Mouse (Mus musculus): ENCODE results near the gene Dgcr6.
A peak's percentile ranks its signal among the peaks of the same experiment; 100 is the strongest.
"Not testable (repeated sequence)": the region's sequence is repeated elsewhere in the genome, so short reads cannot be mapped to it uniquely, and the experiment has no call there.

The Dgcr6 gene

GRCm38 (mm10) chr16:18052731-18053202, at the start of gene Dgcr6:
Gene Dgcr6 (plus strand): TSS chr16:18052860.
- peak; percentile 60 for DNase-seq (ENCODE audit: low spot score)

- DNase-seq (ENCODE audit: low spot score), result no peak
Measured at GRCm38 (mm10) chr16:18004589-18004988, 48.1 kb upstream of the Dgcr6 start.

GRCm38 (mm10) chr16:18007083-18007482, 45.6 kb upstream of the Dgcr6 start:
- DNase-seq (ENCODE audit: low spot score), result no peak

- no peak for DNase-seq (ENCODE audit: low spot score)
Measured at GRCm38 (mm10) chr16:18011101-18011500, 41.6 kb upstream of the Dgcr6 start.

- DNase-seq (ENCODE audit: low spot score), result not testable (repeated sequence)
Measured at GRCm38 (mm10) chr16:18016482-18016881, 36.2 kb upstream of the Dgcr6 start.

- DNase-seq (ENCODE audit: low spot score), result no peak
Measured at GRCm38 (mm10) chr16:18022780-18023557, 29.7 kb upstream of the Dgcr6 start.

- no peak for DNase-seq (ENCODE audit: low spot score)
Measured at GRCm38 (mm10) chr16:18027371-18027770, 25.3 kb upstream of the Dgcr6 start.

GRCm38 (mm10) chr16:18031752-18032151, 20.9 kb upstream of the Dgcr6 start:
- no peak for DNase-seq (ENCODE audit: low spot score)

- DNase-seq (ENCODE audit: low spot score), result no peak
Measured at GRCm38 (mm10) chr16:18033289-18033688, 19.4 kb upstream of the Dgcr6 start.

- DNase-seq (ENCODE audit: low spot score), result no peak
Measured at GRCm38 (mm10) chr16:18034286-18034685, 18.4 kb upstream of the Dgcr6 start.

GRCm38 (mm10) chr16:18036425-18036955, 16.2 kb upstream of the Dgcr6 start:
- peak; percentile 45 for DNase-seq (ENCODE audit: low spot score)

- no peak for DNase-seq (ENCODE audit: low spot score)
Measured at GRCm38 (mm10) chr16:18037025-18037424, 15.6 kb upstream of the Dgcr6 start.

- DNase-seq (ENCODE audit: low spot score), result no peak
Measured at GRCm38 (mm10) chr16:18044991-18045390, 7.7 kb upstream of the Dgcr6 start.

- peak; percentile 39 for DNase-seq (ENCODE audit: low spot score)
Measured at GRCm38 (mm10) chr16:18047660-18048059, 5.0 kb upstream of the Dgcr6 start.

- DNase-seq (ENCODE audit: low spot score), result no peak
Measured at GRCm38 (mm10) chr16:18048071-18048470, 4.6 kb upstream of the Dgcr6 start.

- no peak for DNase-seq (ENCODE audit: low spot score)
Measured at GRCm38 (mm10) chr16:18052322-18052721, 338 bp upstream of the Dgcr6 start.

GRCm38 (mm10) chr16:18056215-18056614, 3.6 kb downstream of the Dgcr6 start:
- DNase-seq (ENCODE audit: low spot score), result no peak

GRCm38 (mm10) chr16:18058331-18058731, 5.7 kb downstream of the Dgcr6 start:
- DNase-seq (ENCODE audit: low spot score), result no peak

GRCm38 (mm10) chr16:18059243-18059642, 6.6 kb downstream of the Dgcr6 start:
- no peak for DNase-seq (ENCODE audit: low spot score)

GRCm38 (mm10) chr16:18061201-18061600, 8.5 kb downstream of the Dgcr6 start:
- no peak for DNase-seq (ENCODE audit: low spot score)

GRCm38 (mm10) chr16:18066060-18067009, 13.7 kb downstream of the Dgcr6 start:
- DNase-seq (ENCODE audit: low spot score), result peak; percentile 93

- no peak for DNase-seq (ENCODE audit: low spot score)
Measured at GRCm38 (mm10) chr16:18068653-18069376, 16.2 kb downstream of the Dgcr6 start.

Data from lung, postnatal 25 days (tissue).